18 mouse cellular contexts compared by ENCODE assay signal in genomic region chr1:84952456-84953181, GRCm38 (mm10). TPM values are rescaled to one million over a fixed set of nuclear protein-coding genes. Genes with fewer than 3 reads are reported as not detected.
DNase-seq lines count a peak whose midpoint lies in the region; ATAC-seq lines count a peak whose summit lies in the region.
"Had no signal": no experiment of that assay in that cellular context is flagged by ENCODE, and none has a peak within 500 bp of the region (broad histone marks: within the 10 kb centered on the region; RNA-seq: fewer than 3 reads in every experiment).

No protein-coding gene starts in this region.

- no peak overlapping the region for H3K9ac ChIP-seq in intestine, embryonic 15.5 days
- no peak overlapping the region for H3K9ac ChIP-seq in intestine, embryonic 16.5 days (ENCODE audit: low read depth, low read length)
- H3K9ac ChIP-seq: heart, embryonic 15.5 days; hindbrain, embryonic 13.5 days had no signal

- DNase-seq in 3T3-L1 (ENCODE audit: low read depth, low spot score) = peak; percentile 15
- peak; percentile 36 for DNase-seq in cerebellum, adult 11 months
- peak; percentile 64 to 72 for DNase-seq in cerebellum, postnatal 25 days
- no peak for DNase-seq in gastrocnemius, adult 18-20 months (ENCODE audit: low spot score)
- DNase-seq in frontal cortex, postnatal 14 days (ENCODE audit: low spot score in 2 of 2) = no peak
- DNase-seq in thymus, postnatal 10 days (ENCODE audit: low spot score in 2 of 2) = no peak
- DNase-seq: adrenal gland, adult 2 months; lung, adult 2 months; right cerebral cortex, postnatal 14 days had no signal

- H3K9me3 ChIP-seq in intestine, embryonic 15.5 days = peaks cover 3% of the 10 kb centered on the region; the same call in 1 of the 2 replicates
- no peaks in the 10 kb centered on the region for H3K9me3 ChIP-seq in intestine, embryonic 16.5 days (ENCODE audit: control insufficient read depth, low read length)
- H3K9me3 ChIP-seq: heart, embryonic 15.5 days had no signal

- 73% methylated on average over 10 of the region's 10 CpGs for WGBS in intestine, embryonic 15.5 days
- 71% methylated on average over 10 of the region's 10 CpGs for WGBS in intestine, embryonic 16.5 days

- ATAC-seq in intestine, embryonic 15.5 days = peak; percentile 34; the same call in 1 of the 2 replicates
- no peak for ATAC-seq in intestine, embryonic 16.5 days
- ATAC-seq: intestine, postnatal 0 days; midbrain, embryonic 16.5 days had no signal

- H3K4me1 ChIP-seq in intestine, embryonic 15.5 days (replicated peaks) = no peaks in the 10 kb centered on the region
- no peaks in the 10 kb centered on the region for H3K4me1 ChIP-seq in intestine, embryonic 16.5 days (ENCODE audit: control insufficient read depth, insufficient read depth, low read length)
- H3K4me1 ChIP-seq: heart, embryonic 15.5 days; hindbrain, embryonic 13.5 days had no signal

- no peak overlapping the region for H3K27ac ChIP-seq in intestine, embryonic 15.5 days
- no peak overlapping the region for H3K27ac ChIP-seq in intestine, embryonic 16.5 days (ENCODE audit: low read length)
- H3K27ac ChIP-seq: heart, embryonic 15.5 days; hindbrain, embryonic 13.5 days had no signal

- H3K4me3 ChIP-seq in intestine, embryonic 15.5 days (replicated peaks) = no peak overlapping the region
- no peak overlapping the region for H3K4me3 ChIP-seq in intestine, embryonic 16.5 days (ENCODE audit: low read length)
- H3K4me3 ChIP-seq: heart, embryonic 15.5 days; hindbrain, embryonic 13.5 days had no signal

- no peaks in the 10 kb centered on the region for H3K27me3 ChIP-seq in intestine, embryonic 15.5 days (replicated peaks)
- no peaks in the 10 kb centered on the region for H3K27me3 ChIP-seq in intestine, embryonic 16.5 days (replicated peaks; ENCODE audit: control insufficient read depth, insufficient read depth, low read length)
- H3K27me3 ChIP-seq: heart, embryonic 15.5 days; hindbrain, embryonic 13.5 days had no signal

- H3K36me3 ChIP-seq in intestine, embryonic 15.5 days = no peaks in the 10 kb centered on the region
- H3K36me3 ChIP-seq in intestine, embryonic 16.5 days (ENCODE audit: control insufficient read depth, insufficient read depth, low read length) = no peaks in the 10 kb centered on the region
- H3K36me3 ChIP-seq: G1E; heart, embryonic 15.5 days; hindbrain, embryonic 13.5 days had no signal

- H3K4me2 ChIP-seq in intestine, embryonic 15.5 days (replicated peaks) = no peak overlapping the region
- H3K4me2 ChIP-seq in intestine, embryonic 16.5 days (ENCODE audit: low read depth, low read length) = no peak overlapping the region
- H3K4me2 ChIP-seq: heart, embryonic 15.5 days; hindbrain, embryonic 13.5 days had no signal

RNA-seq across cellular contexts. Expression of gene Slc16a14, which starts 17.7 kb away (rescaled TPM):
- 0.19 and 0.23 TPM in 2 replicates for polyA plus RNA-seq in intestine, embryonic 15.5 days (2015; fragmentation: Nextera tagmentation; extraction: Ambion mirVana)
- polyA plus RNA-seq in intestine, embryonic 16.5 days (2015; fragmentation: Nextera tagmentation; extraction: Ambion mirVana) = 0.12 and 0.27 TPM in 2 replicates
- total RNA-seq in gastrocnemius, adult 18-20 months (2021) = under 1 TPM in 1 of 2 experiments, not detected in 1; 0.21 TPM
- total RNA-seq: liver, adult 2 months; megakaryocyte progenitor cell, adult 5-6 weeks had no signal
- polyA plus RNA-seq: liver, adult 2 months had no signal

Comparison
In these comparisons a context has a peak if more than half of its experiments do, and no peak if none do; other contexts are left out.
1. DNase-seq: peak in 3T3-L1 (single experiment), cerebellum, adult 11 months (single experiment) and cerebellum, postnatal 25 days (2 of 2); none in gastrocnemius, adult 18-20 months (single experiment), frontal cortex, postnatal 14 days (0 of 2) and thymus, postnatal 10 days (0 of 2).